Mouse (Mus musculus) embryonic fibroblast, embryonic 13.5 days (primary cell): ENCODE results near the gene Adgra1.

ENCODE experiments used
- CTCF ChIP-seq: IDR thresholded peaks from 2 replicates; pipeline ENCODE4 v1.5.1; 2011; ENCODE audit warnings: mild to moderate bottlenecking, control low read depth, low read length, moderate library complexity, borderline replicate concordance; ENCODE audit not compliant: insufficient read depth
- POLR2A ChIP-seq: IDR thresholded peaks from 2 replicates; pipeline ENCODE4 v1.6.1; 2011; ENCODE audit warnings: low read depth, mild to moderate bottlenecking, control low read depth, low read length, moderate library complexity

- TF ChIP-seq CTCF (no peak), POLR2A (no peak)
Observed at GRCm38 (mm10) chr7:139894655-139895557, 60.9 kb downstream of the Adgra1 start, which contains the start of gene Kndc1.
